Mouse (Mus musculus) induced T-regulatory cell, adult 2 months (primary cell): ENCODE data around the gene Ccser1.
"Not testable (repeated sequence)": the region's sequence is repeated elsewhere in the genome, so short reads cannot be mapped to it uniquely, and the experiment has no call there.

ENCODE experiments used
- DNase-seq: peaks from one replicate; pipeline ENCODE4 v3.0.0-alpha.2; 2012; ENCODE audit warnings: low read depth

Ccser1 gene

DNA sequence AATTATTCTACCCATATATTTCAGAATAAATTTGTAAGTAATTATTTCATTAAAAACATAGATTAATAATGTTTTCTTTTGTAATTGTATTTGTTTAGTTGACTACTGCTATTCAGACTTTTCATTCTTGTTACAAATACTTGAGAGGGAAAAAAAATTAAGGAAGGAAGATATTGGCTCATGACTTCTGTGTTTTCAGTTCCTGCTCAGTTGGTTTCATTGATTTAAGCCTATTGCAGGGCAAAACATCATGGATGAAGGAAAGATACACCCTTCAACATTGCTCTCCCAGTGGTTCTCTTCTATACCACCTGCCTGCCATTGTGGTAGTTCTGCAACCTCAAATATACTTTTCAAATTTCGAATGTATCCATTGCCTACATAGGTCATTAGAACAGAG, 541.1 kb downstream of the Ccser1 start:
- DNase-seq, result no peak

DNA sequence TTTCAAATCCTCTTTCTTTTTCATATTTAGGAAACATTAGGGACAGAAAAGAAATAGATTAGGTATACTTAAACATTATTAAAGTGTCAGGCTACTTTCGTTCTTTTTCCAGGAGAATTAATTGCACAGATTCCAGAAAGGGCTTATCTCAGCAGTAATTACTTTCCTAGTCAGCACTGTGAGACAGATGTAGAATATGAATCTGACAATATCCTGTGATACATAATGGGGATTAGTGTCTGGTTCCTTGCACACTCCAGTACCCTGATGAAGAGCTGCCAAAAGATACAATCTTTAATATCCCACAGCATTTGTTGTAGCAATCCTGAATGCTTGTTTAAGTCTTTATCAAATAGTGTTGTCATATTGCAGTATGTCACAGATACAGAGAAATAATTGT, 548.9 kb downstream of the Ccser1 start:
- DNase-seq, result no peak

DNA sequence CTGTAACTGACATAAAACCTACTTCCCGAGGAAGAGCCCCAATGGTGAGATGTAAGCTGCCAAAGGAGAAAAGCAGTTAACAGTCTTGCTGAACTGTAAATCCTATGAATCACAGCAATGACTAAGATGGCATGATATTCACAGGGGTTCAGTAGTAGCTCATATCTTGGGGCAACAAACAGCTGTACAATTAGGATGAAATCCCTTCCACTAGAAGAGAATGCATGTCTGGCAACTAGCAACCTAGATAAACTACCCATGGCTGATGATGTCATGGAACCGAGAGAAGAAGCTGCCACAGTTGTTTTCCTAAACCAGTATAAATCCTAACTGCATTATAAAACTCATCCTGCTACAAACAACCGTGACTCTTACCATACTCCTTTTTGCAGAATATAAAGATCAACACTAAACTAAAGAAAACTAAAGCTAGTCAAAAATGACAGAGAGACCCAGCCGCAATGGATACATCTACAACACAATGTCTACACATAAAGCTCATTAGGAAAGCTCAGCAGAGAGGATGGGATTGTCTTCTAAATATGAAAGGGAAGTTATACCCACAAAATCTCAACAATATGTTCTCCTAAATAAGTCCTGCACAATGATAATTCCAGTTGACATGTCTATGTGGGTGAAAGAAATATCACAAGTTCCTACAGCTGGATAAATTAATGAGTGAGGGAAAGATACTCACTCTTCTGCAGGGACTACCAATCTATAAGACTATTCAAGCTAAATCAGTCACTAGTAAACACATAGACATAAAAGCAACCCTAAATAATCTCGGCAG, 550.2 kb downstream of the Ccser1 start:
- DNase-seq, result no peak

DNA sequence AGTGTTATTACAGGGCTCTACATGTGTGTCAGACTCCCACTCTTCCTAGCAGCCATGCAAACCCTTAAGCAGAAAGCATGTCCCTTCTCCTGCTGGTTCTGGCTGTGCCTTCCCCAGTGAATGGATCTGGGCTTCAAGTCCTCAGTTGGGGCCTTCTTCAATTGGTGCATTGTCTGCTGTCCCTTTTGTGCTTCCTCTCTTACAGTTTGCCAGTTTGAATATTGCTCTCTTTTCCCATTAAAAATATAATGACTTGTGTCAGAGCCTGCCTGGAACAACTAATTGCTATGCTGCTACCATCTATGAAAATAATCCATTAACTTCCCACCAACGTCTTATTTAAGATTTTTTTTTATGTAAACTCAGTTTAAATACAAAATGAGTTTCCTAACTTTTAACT, 566.2 kb downstream of the Ccser1 start:
- DNase-seq, result no peak

DNA sequence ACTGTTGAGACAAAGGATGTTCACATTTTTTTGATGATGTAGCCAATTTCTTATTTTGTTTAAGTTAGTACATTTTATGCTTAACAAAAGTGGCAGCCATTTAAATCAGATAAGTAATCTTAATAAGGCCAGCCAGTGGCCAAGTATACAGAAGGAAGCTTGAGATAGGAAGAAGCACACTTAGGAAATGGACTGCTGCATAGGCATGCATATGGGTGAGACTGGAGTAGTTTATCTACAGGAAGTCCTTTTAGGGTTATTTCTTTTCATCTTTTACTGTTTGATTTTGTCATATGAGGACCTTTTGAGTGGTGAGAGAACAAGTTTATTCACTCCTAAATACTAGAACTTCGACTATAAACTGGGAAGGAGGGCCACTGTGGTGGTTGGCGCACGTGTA, 582.0 kb downstream of the Ccser1 start:
- no peak for DNase-seq

DNA sequence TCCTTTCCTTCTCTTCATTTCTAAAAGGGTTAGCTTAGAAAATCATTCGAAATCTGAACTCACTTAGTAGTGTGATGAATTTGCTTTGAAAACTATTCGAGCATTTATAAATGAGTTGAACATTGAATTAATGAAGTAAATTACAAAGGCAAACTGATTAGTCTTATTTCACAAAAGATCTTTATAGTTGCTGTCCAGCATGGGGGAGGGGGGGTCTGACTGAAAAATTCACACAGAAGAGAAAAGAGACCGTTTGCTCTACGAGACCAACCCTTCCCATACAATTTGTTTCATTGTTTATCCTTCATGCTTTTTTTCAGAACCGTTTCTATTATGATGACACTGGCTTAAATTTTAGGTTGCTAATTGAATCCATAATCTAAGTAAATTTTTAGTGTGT, 583.3 kb downstream of the Ccser1 start:
- DNase-seq, result no peak

DNA sequence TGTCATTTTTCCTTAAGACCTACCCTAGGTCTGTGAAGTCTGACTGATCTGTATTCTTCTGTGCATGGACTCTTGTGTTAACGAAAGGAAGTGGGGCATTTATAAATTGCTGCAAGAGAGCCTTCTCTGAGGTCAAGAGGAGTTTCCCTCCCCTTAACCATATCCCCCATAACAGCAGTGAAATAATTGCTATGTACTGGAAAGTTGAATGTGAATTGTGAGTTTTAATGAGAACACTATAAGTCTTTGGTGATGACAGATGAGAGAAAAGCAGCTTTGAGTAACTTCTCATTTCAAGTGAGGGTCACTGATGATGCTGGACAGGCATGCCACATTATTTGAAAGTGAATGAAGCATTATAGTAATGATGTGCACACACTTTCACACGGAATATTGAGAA, 585.7 kb downstream of the Ccser1 start:
- DNase-seq, result no peak

DNA sequence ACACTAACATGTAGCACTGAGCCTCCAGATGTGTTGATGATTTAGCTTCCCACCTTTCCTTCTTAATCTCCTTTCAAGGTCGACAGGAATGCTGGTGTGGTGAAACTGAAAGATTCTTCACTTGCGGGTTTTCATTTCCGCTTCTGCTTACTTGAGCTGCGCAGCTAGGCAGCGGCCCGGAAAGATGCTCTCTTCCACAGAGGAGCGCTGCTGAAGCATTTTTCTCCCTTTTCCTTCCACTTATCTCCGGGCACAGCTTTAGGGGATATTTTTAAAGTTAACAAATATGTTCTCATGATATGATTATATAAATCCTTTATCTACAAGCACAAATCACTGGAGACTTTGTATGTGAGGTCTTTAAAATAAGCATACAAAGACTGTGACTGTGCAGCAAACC, 587.0 kb downstream of the Ccser1 start:
- no peak for DNase-seq

DNA sequence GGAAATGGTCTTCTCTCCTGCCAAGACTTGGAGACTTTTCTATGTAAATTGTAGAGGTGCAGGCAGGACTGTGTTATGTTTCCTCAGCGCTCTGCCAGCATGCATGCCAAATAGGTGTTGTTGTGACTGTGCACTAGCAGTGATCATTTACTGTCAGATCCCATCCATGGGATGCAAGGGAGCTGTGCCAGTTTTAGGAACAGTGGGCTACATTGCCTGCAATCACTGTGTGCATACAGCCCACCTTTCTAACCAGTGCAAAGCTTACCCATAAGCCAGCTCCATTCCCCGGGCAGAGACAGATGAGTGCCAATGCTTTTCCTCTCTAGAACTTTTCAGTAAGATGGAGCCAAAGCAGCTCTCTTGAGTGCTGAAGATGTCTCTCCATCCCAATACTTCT, 606.6 kb downstream of the Ccser1 start:
- DNase-seq, result no peak

DNA sequence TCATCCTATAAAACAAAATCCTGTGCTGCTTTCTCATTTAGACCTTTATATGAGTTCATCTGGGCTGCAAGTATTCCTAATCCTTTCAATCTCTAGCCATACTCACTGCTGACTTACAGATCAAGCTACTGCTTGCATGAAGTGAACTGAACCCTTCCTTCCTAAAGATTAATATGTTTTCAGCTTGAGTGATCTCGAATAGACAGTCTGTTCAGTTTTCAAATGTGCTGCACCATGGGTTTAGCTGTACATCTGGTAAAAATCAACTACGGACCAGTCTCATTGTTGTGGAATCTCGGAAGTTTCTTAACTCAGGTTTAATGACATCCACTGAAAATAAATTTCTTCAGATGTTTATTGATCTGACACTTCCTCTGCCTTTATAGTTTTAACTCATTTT, 620.8 kb downstream of the Ccser1 start:
- no peak for DNase-seq

DNA sequence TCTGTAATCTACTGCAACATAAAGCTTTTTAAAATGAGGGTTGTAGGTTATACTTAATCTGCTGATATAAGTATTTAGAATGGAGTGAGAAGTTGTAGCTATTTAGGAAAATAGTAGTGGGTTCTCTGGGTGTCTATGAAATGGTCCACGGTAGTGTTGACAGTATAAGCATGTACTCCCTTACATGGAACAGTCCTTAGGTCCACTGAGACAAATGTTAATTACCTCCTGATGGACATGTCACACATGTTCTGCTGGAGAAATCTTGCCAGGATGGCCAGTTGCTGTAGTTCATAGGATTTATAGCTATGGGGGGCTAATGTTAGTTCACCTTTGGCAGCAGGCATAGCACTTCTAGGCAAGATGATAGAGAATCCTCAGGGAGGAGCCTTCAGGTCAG, 625.4 kb downstream of the Ccser1 start:
- DNase-seq, result no peak

DNA sequence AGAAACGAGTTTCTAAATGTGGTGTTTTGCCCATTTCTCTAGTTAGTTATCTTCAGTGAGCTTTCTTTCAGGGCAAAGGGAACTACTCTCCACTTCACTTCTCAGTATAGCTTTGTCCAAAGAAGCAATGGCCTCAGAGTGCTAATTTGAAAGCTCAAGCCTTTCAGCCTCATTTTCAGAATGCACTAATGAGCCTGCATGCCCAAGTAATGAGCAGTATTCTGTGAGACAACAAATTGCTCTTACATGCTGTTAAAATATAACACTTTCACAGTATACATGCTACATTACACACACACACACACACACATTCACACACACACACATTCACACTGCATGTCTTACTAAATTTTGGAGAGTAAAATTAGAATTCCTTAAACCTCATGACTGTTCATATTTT, 637.6 kb downstream of the Ccser1 start:
- DNase-seq, result no peak

DNA sequence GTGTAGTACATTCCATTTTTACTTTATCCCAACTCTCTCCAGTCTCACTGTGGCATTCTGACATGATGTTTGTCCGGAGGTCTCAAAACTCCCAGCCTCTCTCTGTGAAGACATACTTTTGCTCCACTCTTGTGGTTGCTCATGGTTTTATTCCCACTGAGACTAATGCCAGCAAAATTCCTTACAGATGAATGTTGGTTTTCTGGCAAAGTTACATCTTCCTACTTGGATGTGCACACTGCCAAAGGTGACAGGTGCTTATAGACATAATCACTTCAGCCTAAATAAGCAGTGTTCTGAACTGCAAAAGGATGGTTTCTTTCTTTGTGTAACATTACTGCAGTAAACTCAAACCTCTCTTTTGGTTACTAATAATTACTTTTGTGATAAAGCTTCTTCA, 696.2 kb downstream of the Ccser1 start:
- no peak for DNase-seq

DNA sequence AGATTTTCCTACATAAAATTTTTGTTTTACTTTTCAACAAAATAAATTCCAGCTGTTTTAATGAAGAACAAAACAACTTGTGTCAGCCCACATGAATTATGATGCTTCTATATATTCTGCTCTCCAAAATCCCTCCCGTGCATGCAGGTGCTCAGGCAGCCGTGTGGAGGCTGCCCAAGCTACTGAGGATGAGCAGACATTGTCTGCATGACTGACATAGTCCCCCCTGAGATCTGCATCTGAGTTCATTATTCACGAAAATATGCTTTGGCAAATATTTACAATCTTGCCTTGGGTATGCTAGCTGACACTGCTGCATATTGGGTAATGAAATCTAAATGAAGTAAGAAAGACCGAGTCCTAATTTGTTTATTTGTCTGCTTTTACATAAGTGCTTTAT, 718.1 kb downstream of the Ccser1 start:
- DNase-seq, result no peak

DNA sequence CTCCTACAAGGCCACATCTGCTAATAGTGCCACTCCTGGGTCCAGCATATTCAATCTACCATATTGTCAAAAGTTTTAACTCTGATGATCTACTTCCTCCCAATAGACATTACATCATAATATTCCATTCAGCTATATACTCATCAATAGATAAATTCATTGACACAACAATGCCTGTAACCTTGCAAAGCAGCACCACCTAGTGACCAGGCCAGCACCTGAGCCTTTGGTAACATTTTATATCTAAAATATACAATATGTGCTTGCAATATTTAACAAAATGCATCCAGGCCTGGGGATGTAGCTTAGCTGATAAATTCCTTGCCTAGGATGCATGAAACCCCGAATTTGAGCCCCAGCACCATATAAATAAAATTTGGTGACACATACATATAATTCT, 722.6 kb downstream of the Ccser1 start:
- DNase-seq, result no peak

DNA sequence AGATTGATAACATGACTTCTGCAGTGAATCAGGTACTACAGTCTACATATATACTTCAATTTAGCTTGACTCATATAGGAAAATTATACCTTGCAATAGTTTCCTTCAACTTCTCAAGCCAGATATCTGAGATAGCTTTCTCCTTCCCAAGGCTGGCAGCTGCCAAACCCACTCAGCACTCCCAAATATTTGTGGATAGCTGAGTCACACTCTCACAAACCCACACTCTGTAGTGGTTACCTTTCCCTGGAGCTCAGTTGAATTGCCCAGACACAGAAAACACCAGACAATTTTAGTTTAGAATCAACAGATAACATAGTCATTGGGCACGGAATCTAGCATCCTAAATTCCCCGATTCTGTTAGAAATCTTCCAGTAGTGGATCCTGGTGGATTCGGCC, 732.8 kb downstream of the Ccser1 start:
- DNase-seq, result no peak

DNA sequence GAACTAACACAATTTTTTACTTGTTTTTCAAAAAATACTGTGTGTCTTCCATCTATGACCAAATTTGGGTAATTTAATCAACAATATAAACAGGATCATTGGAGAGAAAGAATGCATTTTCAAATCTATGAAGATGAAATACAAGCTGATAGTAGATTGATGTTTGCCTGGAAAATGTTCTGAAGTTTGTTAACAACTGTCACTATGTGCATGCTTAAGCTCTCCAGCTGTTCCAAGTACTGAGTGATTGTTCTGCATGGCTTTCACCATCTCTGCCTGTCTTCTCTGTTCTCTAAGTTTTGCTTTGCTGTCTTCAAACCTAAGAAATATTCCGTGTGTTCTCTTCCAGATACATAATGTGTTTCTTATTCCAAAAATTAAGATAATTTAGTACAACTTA, 751.5 kb downstream of the Ccser1 start:
- no peak for DNase-seq

DNA sequence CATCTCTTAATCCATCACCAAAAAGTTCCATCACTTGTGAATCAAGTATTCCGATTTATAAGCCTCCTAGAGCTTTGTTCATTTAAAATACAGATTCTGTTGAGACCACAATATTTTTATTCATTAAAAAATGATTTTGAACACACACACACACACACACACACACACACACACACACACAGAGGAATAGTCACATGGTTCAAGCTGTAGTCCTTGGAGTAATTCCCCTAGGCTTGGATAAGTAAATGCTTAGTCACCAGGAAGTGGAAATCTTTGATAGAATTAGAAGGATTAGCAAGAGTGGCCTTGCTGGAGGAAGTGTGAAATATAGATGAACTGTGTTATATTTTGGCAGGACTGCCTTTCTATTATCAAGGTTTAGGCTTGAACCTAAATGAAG, 756.5 kb downstream of the Ccser1 start:
- DNase-seq, result no peak

DNA sequence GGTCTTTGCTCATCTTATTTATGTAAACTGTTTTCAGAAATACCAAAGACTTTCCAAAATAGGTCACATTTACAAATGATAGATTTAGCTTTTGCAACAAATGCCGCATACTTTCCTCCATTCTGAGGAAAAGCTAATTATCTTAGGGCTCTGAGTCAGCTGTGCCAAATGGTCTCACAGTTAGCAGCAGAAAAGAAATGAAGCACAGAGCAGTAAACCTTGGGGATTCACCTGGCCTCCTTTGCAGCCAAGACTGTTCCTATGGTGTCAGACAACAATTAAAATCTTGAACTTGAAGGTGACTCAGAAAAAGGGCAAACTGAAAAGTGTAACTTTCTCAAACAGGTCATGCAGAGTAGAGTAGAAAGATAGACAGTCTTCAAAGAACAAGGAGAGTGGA, 759.1 kb downstream of the Ccser1 start:
- DNase-seq, result no peak

DNA sequence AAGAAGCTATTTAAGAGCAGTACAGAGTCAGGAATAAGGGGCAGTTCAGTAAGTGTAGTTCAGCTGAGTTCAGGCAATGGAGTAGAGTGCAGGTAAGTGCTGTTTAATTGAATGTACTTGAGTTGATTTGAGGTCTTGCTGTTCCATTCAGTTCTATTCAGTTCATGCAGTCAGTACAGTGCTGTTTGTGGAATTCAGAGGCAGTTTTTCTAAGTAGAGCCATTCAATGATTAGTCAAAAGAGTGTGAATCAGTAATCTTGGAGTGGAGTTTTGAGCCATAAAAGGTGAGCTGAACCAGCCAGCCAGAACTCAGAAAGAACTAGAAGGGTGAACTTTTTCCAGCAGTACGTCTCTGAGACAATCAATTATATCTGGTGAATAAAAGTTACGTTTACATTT, 773.6 kb downstream of the Ccser1 start:
- DNase-seq, result no peak

DNA sequence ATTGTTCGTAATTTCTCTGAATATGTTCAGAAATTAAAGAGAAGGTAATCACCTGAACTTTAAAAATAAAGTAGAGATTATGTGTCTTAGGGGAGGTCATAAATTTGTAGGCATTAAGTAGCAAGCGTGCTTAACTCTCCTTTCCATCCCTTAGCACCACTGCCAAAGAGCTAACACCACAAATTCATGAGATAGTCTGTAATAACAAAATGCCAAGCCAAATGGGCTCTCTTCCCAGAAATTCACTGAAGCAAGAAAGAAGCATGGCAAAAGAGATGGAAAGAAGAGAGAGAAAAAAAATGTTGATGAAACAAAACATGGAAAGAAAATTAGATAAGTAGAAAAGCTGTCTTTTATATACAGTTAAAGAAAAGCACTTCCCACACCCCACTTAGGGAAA, 796.8 kb downstream of the Ccser1 start:
- DNase-seq, result no peak

DNA sequence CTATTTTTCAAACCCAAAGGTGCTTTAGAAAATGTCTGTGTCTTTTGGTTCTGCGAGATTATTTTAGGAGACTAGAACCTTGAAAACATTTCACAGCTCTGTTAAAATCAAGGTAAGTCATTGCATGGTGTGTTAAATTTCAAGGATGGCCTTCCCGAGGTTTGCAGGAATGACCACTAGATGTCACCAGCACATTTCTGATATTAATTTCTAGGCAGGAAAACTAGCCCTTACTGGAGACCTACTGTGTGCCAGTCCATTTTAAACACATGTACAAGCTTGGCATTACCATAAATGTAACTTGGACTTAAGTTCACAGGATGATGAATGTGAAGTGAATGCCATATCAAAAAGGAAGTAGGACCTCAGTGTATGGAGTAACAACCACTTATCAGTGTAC, 798.3 kb downstream of the Ccser1 start:
- DNase-seq, result no peak

DNA sequence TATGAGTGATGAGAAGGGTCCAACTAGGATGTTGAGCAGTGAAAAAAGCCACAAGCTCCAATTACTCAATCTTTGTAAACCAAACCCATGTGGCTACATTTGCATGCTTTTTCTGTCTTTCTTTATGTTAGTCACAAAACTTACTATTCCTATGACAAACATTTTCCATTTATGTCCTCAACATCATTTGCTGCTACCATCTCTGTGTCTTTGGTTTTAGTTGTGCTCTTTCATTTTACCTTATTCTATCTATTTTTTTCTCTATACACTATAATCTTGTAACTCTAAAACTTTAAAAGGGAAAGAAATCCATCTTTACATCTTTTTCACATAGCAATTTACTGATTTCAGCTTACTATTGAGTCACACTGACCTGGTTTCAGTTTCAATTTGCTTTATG, 834.2 kb downstream of the Ccser1 start:
- DNase-seq, result no peak

DNA sequence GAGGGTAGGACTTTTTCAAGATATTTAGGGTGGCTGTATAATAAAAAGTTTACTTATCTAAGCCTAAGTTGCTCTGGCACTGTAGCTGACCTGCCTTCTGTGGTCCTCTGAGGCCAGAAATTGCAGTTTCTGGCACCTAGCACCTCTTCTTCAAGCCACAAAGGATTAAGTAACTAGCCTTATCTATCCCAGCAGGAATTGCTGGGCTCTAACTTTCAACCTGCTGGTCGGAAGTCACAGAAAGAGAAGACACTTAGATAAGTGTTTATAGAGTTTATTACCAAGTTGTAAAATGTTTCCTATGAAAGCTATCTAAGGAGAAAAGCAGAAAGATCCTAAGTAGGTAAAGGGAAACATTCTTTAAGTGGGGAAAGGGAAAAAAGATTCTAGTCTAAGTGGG, 864.3 kb downstream of the Ccser1 start:
- no peak for DNase-seq

DNA sequence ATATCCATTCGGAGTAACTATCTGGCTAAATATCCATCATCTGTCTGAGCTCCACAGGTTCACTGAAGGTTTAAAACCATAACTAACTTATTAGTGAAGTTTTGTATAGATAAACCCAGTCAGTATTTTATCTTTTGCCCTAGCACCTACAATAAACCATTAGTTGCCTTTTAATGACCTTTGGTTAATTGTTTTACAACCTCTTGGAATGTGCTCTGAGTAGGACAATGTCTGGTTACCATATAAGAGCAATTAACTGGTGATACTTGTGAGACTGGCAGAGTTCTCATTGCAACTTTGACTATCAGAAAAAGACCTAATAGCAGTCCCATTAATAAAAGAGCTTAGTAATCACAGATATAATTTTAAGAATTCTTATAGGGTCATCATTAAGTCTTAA, 864.9 kb downstream of the Ccser1 start:
- not testable (repeated sequence) for DNase-seq
